Mouse (Mus musculus) limb, embryonic 14.5 days (tissue): ENCODE results near the gene Fam92b. TPM values are rescaled to one million over a fixed set of nuclear protein-coding genes. Genes with fewer than 3 reads are reported as not detected.

Source experiments
- ATAC-seq: fragments of 200-750 bp; cut with Nextera tagmentation; 2 replicates; pipeline ENCODE4 v1.8.0; 2017; ENCODE audit warnings: low read depth, moderate number of reproducible peaks, moderate TSS enrichment; ENCODE audit not compliant: low FRiP score
- DNase-seq: peaks from one replicate; pipeline ENCODE4 v3.0.0-alpha.2; 2015; ENCODE audit warnings: low spot score
- H3K27ac ChIP-seq: fragments of 300-500 bp; sonication (generic); replicated peaks from 2 replicates; pipeline ENCODE4 v1.5.1; 2014; ENCODE audit warnings: low read depth, mild to moderate bottlenecking, low read length, moderate library complexity, mixed read lengths
- H3K27me3 ChIP-seq: fragments of 300-500 bp; sonication (generic); 2 replicates; pipeline ENCODE4 v1.6.1; 2014; ENCODE audit warnings: low read length, mixed read lengths; ENCODE audit not compliant: control insufficient read depth, insufficient read depth
- H3K36me3 ChIP-seq: fragments of 300-500 bp; sonication (generic); 2 replicates; pipeline ENCODE4 v1.6.1; 2014; ENCODE audit warnings: mild to moderate bottlenecking, low read length, moderate library complexity, mixed read lengths; ENCODE audit not compliant: control insufficient read depth, insufficient read depth
- H3K4me1 ChIP-seq: fragments of 300-500 bp; sonication (generic); 2 replicates; pipeline ENCODE4 v1.6.1; 2014; ENCODE audit warnings: antibody characterized with exemption, low read length, mixed read lengths; ENCODE audit not compliant: control insufficient read depth, insufficient read depth
- H3K4me2 ChIP-seq: fragments of 300-500 bp; sonication (generic); replicated peaks from 2 replicates; pipeline ENCODE4 v1.6.1; 2014; ENCODE audit warnings: low read depth, mild to moderate bottlenecking, low read length, moderate library complexity; ENCODE audit not compliant: severe bottlenecking
- H3K4me3 ChIP-seq: fragments of 300-500 bp; sonication (generic); replicated peaks from 2 replicates; pipeline ENCODE4 v1.5.1; 2014; ENCODE audit warnings: low read length
- H3K9ac ChIP-seq: fragments of 300-500 bp; sonication (generic); 2 replicates; pipeline ENCODE4 v1.6.1; 2014; ENCODE audit warnings: mild to moderate bottlenecking, low read depth, low read length, moderate library complexity; ENCODE audit not compliant: severe bottlenecking
- H3K9me3 ChIP-seq: fragments of 300-500 bp; sonication (generic); 2 replicates; pipeline ENCODE4 v1.6.1; 2016; ENCODE audit warnings: low read length; ENCODE audit not compliant: control insufficient read depth
- POLR2A ChIP-seq: fragments of 200-500 bp; IDR thresholded peaks from 2 replicates; pipeline ENCODE4 v1.8.0; 2012; ENCODE audit warnings: inconsistent platforms, mild to moderate bottlenecking, moderate library complexity, borderline replicate concordance; ENCODE audit not compliant: insufficient read depth, insufficient read length; ENCODE audit errors: extremely low read depth
- WGBS: fragments of 180-500 bp; shearing (Covaris S2); extraction: QIAGEN DNeasy Blood & Tissue Kit; methylation state at CpG from one replicate; pipeline ENCODE4 v1.1.7; 2014; 5-methylcytosine and 5-hydroxymethylcytosine counted together
- polyA plus RNA-seq, 2 experiments: library from polyadenylated mRNA; depleted of rRNA in 1 of 2; stranded (reverse) in 1 of 2; unstranded in 1 of 2; fragments of >200 nt; fragmentation: Nextera tagmentation in 1 of 2; extraction: Ambion mirVana in 1 of 2; gene quantifications; 2 replicates each; pipeline versions ENCODE4 v1.2.1 to v1.2.3; 2012 to 2014

Gene Fam92b
- polyA plus RNA-seq, 2 experiments, result not detected

- WGBS, result 32% methylated on average over 2 of the region's 4 CpGs
- no peaks in the 10 kb centered on the region for H3K36me3 ChIP-seq
- DNase-seq (no peak), ATAC-seq (0 out of 2 replicates have a peak, but pooled peaks have one; percentile 31)
- no peaks in the 10 kb centered on the region for H3K27me3 ChIP-seq
- no peak overlapping the region for H3K4me2 ChIP-seq
- no peak for TF ChIP-seq POLR2A
- peaks cover 23% of the 10 kb centered on the region for H3K4me1 ChIP-seq
- no peak overlapping the region for H3K9ac ChIP-seq
- H3K9me3 ChIP-seq, result no peaks in the 10 kb centered on the region
- H3K27ac ChIP-seq, result no peak overlapping the region
- no peak overlapping the region for H3K4me3 ChIP-seq
Measured at GRCm38 (mm10) chr8:120211345-120211744, 34.1 kb upstream of the Fam92b start.

GRCm38 (mm10) chr8:120208113-120208512, 30.8 kb upstream of the Fam92b start:
- H3K4me3 ChIP-seq, result no peak overlapping the region
- WGBS, result 37% methylated on average over 11 of the region's 11 CpGs
- peaks cover 9% of the 10 kb centered on the region for H3K4me1 ChIP-seq
- no peaks in the 10 kb centered on the region for H3K36me3 ChIP-seq
- ATAC-seq, result no peak
- DNase-seq, result no peak
- H3K27me3 ChIP-seq, result no peaks in the 10 kb centered on the region
- no peak overlapping the region for H3K4me2 ChIP-seq
- no peak overlapping the region for H3K9ac ChIP-seq
- no peak for TF ChIP-seq POLR2A
- H3K27ac ChIP-seq, result no peak overlapping the region
- no peaks in the 10 kb centered on the region for H3K9me3 ChIP-seq

- no peak overlapping the region for H3K27ac ChIP-seq
- H3K4me2 ChIP-seq, result no peak overlapping the region
- no peak overlapping the region for H3K4me3 ChIP-seq
- H3K4me1 ChIP-seq, result peaks cover 9% of the 10 kb centered on the region
- no peaks in the 10 kb centered on the region for H3K36me3 ChIP-seq
- no peak for DNase-seq
- no peak for ATAC-seq
- H3K9me3 ChIP-seq, result no peaks in the 10 kb centered on the region
- no peak overlapping the region for H3K9ac ChIP-seq
- no peaks in the 10 kb centered on the region for H3K27me3 ChIP-seq
- WGBS, result 91% methylated on average over 8 of the region's 8 CpGs
- no peak for TF ChIP-seq POLR2A
Measured at GRCm38 (mm10) chr8:120207364-120207763, 30.1 kb upstream of the Fam92b start.

- 84% methylated on average over 9 of the region's 9 CpGs for WGBS
- no peak for DNase-seq
- H3K4me1 ChIP-seq, result peaks cover 4% of the 10 kb centered on the region
- no peak overlapping the region for H3K4me3 ChIP-seq
- no peak overlapping the region for H3K4me2 ChIP-seq
- H3K9ac ChIP-seq, result no peak overlapping the region
- no peak for ATAC-seq
- H3K27me3 ChIP-seq, result no peaks in the 10 kb centered on the region
- no peak overlapping the region for H3K27ac ChIP-seq
- no peaks in the 10 kb centered on the region for H3K9me3 ChIP-seq
- no peaks in the 10 kb centered on the region for H3K36me3 ChIP-seq
- TF ChIP-seq POLR2A, result no peak
Measured at GRCm38 (mm10) chr8:120205916-120206315, 28.6 kb upstream of the Fam92b start.

GRCm38 (mm10) chr8:120204736-120205360, 27.6 kb upstream of the Fam92b start:
- Histone ChIP-seq H3K4me1 (no peaks in the 10 kb centered on the region; the same call in 1 of the 2 replicates), H3K27ac (no peak overlapping the region), H3K4me3 (no peak overlapping the region), H3K4me2 (no peak overlapping the region), H3K9ac (no peak overlapping the region), H3K9me3 (peaks cover 2% of the 10 kb centered on the region), H3K27me3 (no peaks in the 10 kb centered on the region), H3K36me3 (no peaks in the 10 kb centered on the region)
- WGBS, result 74% methylated on average over 6 of the region's 7 CpGs
- no peak for ATAC-seq
- DNase-seq, result no peak
- TF ChIP-seq POLR2A, result no peak

- no peak overlapping the region for H3K9ac ChIP-seq
- peaks cover 5% of the 10 kb centered on the region for H3K9me3 ChIP-seq
- no peak overlapping the region for H3K4me2 ChIP-seq
- no peaks in the 10 kb centered on the region for H3K36me3 ChIP-seq
- no peak overlapping the region for H3K4me3 ChIP-seq
- TF ChIP-seq POLR2A, result no peak
- no peaks in the 10 kb centered on the region for H3K4me1 ChIP-seq
- H3K27me3 ChIP-seq, result no peaks in the 10 kb centered on the region
- 45% methylated on average over 3 of the region's 3 CpGs for WGBS
- DNase-seq (no peak), ATAC-seq (no peak)
- H3K27ac ChIP-seq, result no peak overlapping the region
Measured at GRCm38 (mm10) chr8:120202546-120202945, 25.3 kb upstream of the Fam92b start.
